Mouse (Mus musculus): ENCODE results near the gene Cntnap5c. TPM values are rescaled to one million over a fixed set of nuclear protein-coding genes. Genes with fewer than 3 reads are reported as not detected.

The Cntnap5c gene
- polyA plus RNA-seq, 1 experiment from 2014 or later: not detected

GRCm38 (mm10) chr17:58041178-58041577 lies 271.8 kb downstream of the Cntnap5c start:
- H3K9me3 ChIP-seq: no peaks in the 10 kb centered on the region
- no peaks in the 10 kb centered on the region for H3K36me3 ChIP-seq
- no peaks in the 10 kb centered on the region for H3K27me3 ChIP-seq
- H3K9ac ChIP-seq: no peak overlapping the region
- no peak overlapping the region for H3K4me2 ChIP-seq
- WGBS: 75% methylated on average over 2 of the region's 2 CpGs
- ATAC-seq (ENCODE audit: insufficient number of reproducible peaks, insufficient read depth, low FRiP score, low TSS enrichment, low read depth): no peak
- no peak overlapping the region for H3K4me3 ChIP-seq
- H3K27ac ChIP-seq: no peak overlapping the region
- no peaks in the 10 kb centered on the region for H3K4me1 ChIP-seq

GRCm38 (mm10) chr17:58045149-58045548 lies 275.8 kb downstream of the Cntnap5c start:
- H3K27me3 ChIP-seq: no peaks in the 10 kb centered on the region
- H3K9me3 ChIP-seq: no peaks in the 10 kb centered on the region
- H3K4me1 ChIP-seq: no peaks in the 10 kb centered on the region
- H3K27ac ChIP-seq: no peak overlapping the region
- no peaks in the 10 kb centered on the region for H3K36me3 ChIP-seq
- no peak for ATAC-seq (ENCODE audit: insufficient number of reproducible peaks, insufficient read depth, low FRiP score, low TSS enrichment, low read depth)
- H3K4me2 ChIP-seq: no peak overlapping the region
- H3K4me3 ChIP-seq: no peak overlapping the region
- no peak overlapping the region for H3K9ac ChIP-seq

- H3K27ac ChIP-seq: no peak overlapping the region
- no peaks in the 10 kb centered on the region for H3K36me3 ChIP-seq
- WGBS: 83% methylated on average over 7 of the region's 7 CpGs
- H3K27me3 ChIP-seq: no peaks in the 10 kb centered on the region
- no peaks in the 10 kb centered on the region for H3K9me3 ChIP-seq
- no peak overlapping the region for H3K9ac ChIP-seq
- no peak for ATAC-seq (ENCODE audit: insufficient number of reproducible peaks, insufficient read depth, low FRiP score, low TSS enrichment, low read depth)
- no peak overlapping the region for H3K4me3 ChIP-seq
- H3K4me1 ChIP-seq: no peaks in the 10 kb centered on the region
- H3K4me2 ChIP-seq: no peak overlapping the region
These were observed 300.5 kb downstream of the Cntnap5c start for GRCm38 (mm10) chr17:58069912-58070311.

GRCm38 (mm10) chr17:58082676-58083075 lies 313.3 kb downstream of the Cntnap5c start:
- ATAC-seq (ENCODE audit: insufficient number of reproducible peaks, insufficient read depth, low FRiP score, low TSS enrichment, low read depth): no peak
- Histone ChIP-seq H3K4me2 (no peak overlapping the region), H3K4me3 (no peak overlapping the region), H3K9me3 (no peaks in the 10 kb centered on the region), H3K36me3 (no peaks in the 10 kb centered on the region), H3K4me1 (no peaks in the 10 kb centered on the region), H3K27me3 (no peaks in the 10 kb centered on the region), H3K9ac (no peak overlapping the region), H3K27ac (no peak overlapping the region)
- 71% methylated on average over 1 of the region's 1 CpGs for WGBS

GRCm38 (mm10) chr17:58104505-58104904 lies 335.1 kb downstream of the Cntnap5c start:
- no peaks in the 10 kb centered on the region for H3K27me3 ChIP-seq
- no peak overlapping the region for H3K4me2 ChIP-seq
- no peaks in the 10 kb centered on the region for H3K36me3 ChIP-seq
- H3K4me1 ChIP-seq: no peaks in the 10 kb centered on the region
- 66% methylated on average over 2 of the region's 2 CpGs for WGBS
- no peak overlapping the region for H3K27ac ChIP-seq
- H3K9ac ChIP-seq: no peak overlapping the region
- H3K9me3 ChIP-seq: no peaks in the 10 kb centered on the region
- no peak overlapping the region for H3K4me3 ChIP-seq
- ATAC-seq (ENCODE audit: insufficient number of reproducible peaks, insufficient read depth, low FRiP score, low TSS enrichment, low read depth): no peak

GRCm38 (mm10) chr17:58107901-58108300 lies 338.5 kb downstream of the Cntnap5c start:
- 89% methylated on average over 3 of the region's 3 CpGs for WGBS

GRCm38 (mm10) chr17:58108335-58108734 lies 339.0 kb downstream of the Cntnap5c start:
- no peak overlapping the region for H3K4me2 ChIP-seq
- no peak for ATAC-seq (ENCODE audit: insufficient number of reproducible peaks, insufficient read depth, low FRiP score, low TSS enrichment, low read depth)
- H3K36me3 ChIP-seq: no peaks in the 10 kb centered on the region
- no peaks in the 10 kb centered on the region for H3K9me3 ChIP-seq
- no peaks in the 10 kb centered on the region for H3K27me3 ChIP-seq
- no peaks in the 10 kb centered on the region for H3K4me1 ChIP-seq
- WGBS: 68% methylated on average over 1 of the region's 1 CpGs
- no peak overlapping the region for H3K27ac ChIP-seq
- H3K4me3 ChIP-seq: no peak overlapping the region
- H3K9ac ChIP-seq: no peak overlapping the region

More at GRCm38 (mm10) chr17:58107901-58108300, 338.5 kb downstream of the Cntnap5c start:
- Histone ChIP-seq H3K4me3 (no peak overlapping the region), H3K36me3 (no peaks in the 10 kb centered on the region), H3K4me2 (no peak overlapping the region), H3K27me3 (no peaks in the 10 kb centered on the region), H3K4me1 (no peaks in the 10 kb centered on the region), H3K9ac (no peak overlapping the region), H3K27ac (no peak overlapping the region), H3K9me3 (no peaks in the 10 kb centered on the region)
- ATAC-seq (ENCODE audit: insufficient number of reproducible peaks, insufficient read depth, low FRiP score, low TSS enrichment, low read depth): no peak

- Histone ChIP-seq H3K36me3 (no peaks in the 10 kb centered on the region), H3K27me3 (no peaks in the 10 kb centered on the region), H3K4me3 (no peak overlapping the region), H3K9me3 (no peaks in the 10 kb centered on the region), H3K4me2 (no peak overlapping the region), H3K27ac (no peak overlapping the region), H3K4me1 (no peaks in the 10 kb centered on the region), H3K9ac (no peak overlapping the region)
- WGBS: 68% methylated on average over 1 of the region's 1 CpGs
- no peak for ATAC-seq (ENCODE audit: insufficient number of reproducible peaks, insufficient read depth, low FRiP score, low TSS enrichment, low read depth)
These were observed 417.8 kb downstream of the Cntnap5c start for GRCm38 (mm10) chr17:58187171-58187570.

- Histone ChIP-seq H3K9ac (no peak overlapping the region), H3K4me1 (no peaks in the 10 kb centered on the region), H3K4me2 (no peak overlapping the region), H3K27ac (no peak overlapping the region), H3K36me3 (no peaks in the 10 kb centered on the region), H3K9me3 (no peaks in the 10 kb centered on the region), H3K27me3 (no peaks in the 10 kb centered on the region), H3K4me3 (no peak overlapping the region)
- ATAC-seq (ENCODE audit: insufficient number of reproducible peaks, insufficient read depth, low FRiP score, low TSS enrichment, low read depth): no peak
- 85% methylated on average over 2 of the region's 2 CpGs for WGBS
These were observed 431.8 kb downstream of the Cntnap5c start for GRCm38 (mm10) chr17:58201148-58201547.

GRCm38 (mm10) chr17:58268058-58268457 lies 498.7 kb downstream of the Cntnap5c start:
- H3K9me3 ChIP-seq: no peaks in the 10 kb centered on the region
- H3K4me2 ChIP-seq: no peak overlapping the region
- ATAC-seq (ENCODE audit: insufficient number of reproducible peaks, insufficient read depth, low FRiP score, low TSS enrichment, low read depth): no peak
- H3K36me3 ChIP-seq: no peaks in the 10 kb centered on the region
- no peak overlapping the region for H3K9ac ChIP-seq
- WGBS: 72% methylated on average over 2 of the region's 2 CpGs
- H3K27ac ChIP-seq: no peak overlapping the region
- no peak overlapping the region for H3K4me3 ChIP-seq
- H3K27me3 ChIP-seq: no peaks in the 10 kb centered on the region
- no peaks in the 10 kb centered on the region for H3K4me1 ChIP-seq

- Histone ChIP-seq H3K36me3 (no peaks in the 10 kb centered on the region), H3K4me2 (no peak overlapping the region), H3K9ac (no peak overlapping the region), H3K9me3 (no peaks in the 10 kb centered on the region), H3K4me3 (no peak overlapping the region), H3K27ac (no peak overlapping the region), H3K27me3 (no peaks in the 10 kb centered on the region), H3K4me1 (no peaks in the 10 kb centered on the region)
- ATAC-seq (ENCODE audit: insufficient number of reproducible peaks, insufficient read depth, low FRiP score, low TSS enrichment, low read depth): no peak
- 83% methylated on average over 6 of the region's 6 CpGs for WGBS
These were observed 581.9 kb downstream of the Cntnap5c start for GRCm38 (mm10) chr17:58351310-58351709.

GRCm38 (mm10) chr17:58356224-58356623 lies 586.9 kb downstream of the Cntnap5c start:
- no peak for ATAC-seq (ENCODE audit: insufficient number of reproducible peaks, insufficient read depth, low FRiP score, low TSS enrichment, low read depth)
- Histone ChIP-seq H3K27me3 (no peaks in the 10 kb centered on the region), H3K4me2 (no peak overlapping the region), H3K4me1 (no peaks in the 10 kb centered on the region), H3K9me3 (no peaks in the 10 kb centered on the region), H3K4me3 (no peak overlapping the region), H3K9ac (no peak overlapping the region), H3K27ac (no peak overlapping the region), H3K36me3 (no peaks in the 10 kb centered on the region)
- 20% methylated on average over 2 of the region's 2 CpGs for WGBS

Measured in embryonic facial prominence, embryonic 13.5 days (tissue).